Mouse (Mus musculus) cortical plate, adult 2 months (tissue): ENCODE measurements at regions not wholly inside any gene's neighbourhood (a gene's known extent, or its start where the extent isn't known, plus 50 kb on each side); places are given as distances from the start of the nearest gene placed in this dataset.

Experiments used
- CTCF ChIP-seq: fragments of 200-500 bp; IDR thresholded peaks from 2 replicates; pipeline ENCODE4 v1.5.1; 2011; ENCODE audit warnings: mild to moderate bottlenecking, control low read depth, low read length; ENCODE audit not compliant: insufficient read depth; ENCODE audit errors: extremely low read depth
- POLR2A ChIP-seq: fragments of 200-500 bp; IDR thresholded peaks from 2 replicates; pipeline ENCODE4 v1.6.1; 2011; ENCODE audit warnings: mild to moderate bottlenecking, low read length, control low read depth; ENCODE audit not compliant: insufficient read depth; ENCODE audit errors: extremely low read depth

GRCm38 (mm10) chr16:93513616-93514041 lies 90.2 kb downstream of the Setd4 start:
- TF ChIP-seq CTCF (no peak), POLR2A (no peak)
